Mouse (Mus musculus): ENCODE measurements around the gene Ccdc63. TPM values are rescaled to one million over a fixed set of nuclear protein-coding genes. Genes with fewer than 3 reads are reported as not detected.
A peak's percentile ranks its signal among the peaks of the same experiment; 100 is the strongest.

The Ccdc63 gene
- total and polyA plus RNA-seq, 2 experiments from 2014 or later = 0.26 TPM; not detected in 1

DNA sequence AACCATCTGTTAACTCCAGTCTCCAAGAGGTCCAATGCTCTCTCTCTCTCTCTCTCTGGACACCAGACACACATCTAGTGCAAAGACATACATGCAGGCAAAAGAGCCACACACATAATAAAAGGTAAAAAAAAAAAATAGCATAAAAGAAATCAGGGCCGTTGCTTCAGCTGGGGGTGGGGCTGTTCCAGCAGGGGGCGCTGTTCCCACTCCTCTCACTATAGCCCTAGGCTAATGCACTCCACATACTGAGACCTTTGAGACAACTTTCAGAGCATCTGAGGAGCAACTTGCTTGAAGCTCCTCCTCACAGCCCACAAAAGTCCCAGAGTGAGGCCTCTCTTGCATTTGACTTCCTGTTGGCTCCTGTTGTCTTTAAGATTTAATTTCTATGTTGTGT is 36.4 kb downstream of the Ccdc63 start:
- Histone ChIP-seq H3K4me1 (ENCODE audit: control insufficient read depth, insufficient read depth) (no peaks in the 10 kb centered on the region), H3K4me2 (ENCODE audit: low read depth, low read length) (peak overlapping the region; percentile 68), H3K27me3 (ENCODE audit: control insufficient read depth, insufficient read depth, low read length) (no peaks in the 10 kb centered on the region), H3K36me3 (replicated peaks; ENCODE audit: control insufficient read depth, insufficient read depth, low read length) (peaks cover 43% of the 10 kb centered on the region), H3K4me3 (ENCODE audit: low read depth, low read length) (peak overlapping the region; percentile 61), H3K9me3 (replicated peaks; ENCODE audit: control insufficient read depth, low read length) (no peaks in the 10 kb centered on the region), H3K27ac (ENCODE audit: low read depth) (peak overlapping the region; percentile 99), H3K9ac (replicated peaks; ENCODE audit: low read depth, low read length) (peak overlapping the region; percentile 90)
- TF ChIP-seq CTCF (IDR thresholded peaks at IDR 0.05; ENCODE audit: low read depth) = peak; percentile 53
- TF ChIP-seq EP300 (IDR thresholded peaks at IDR 0.05; ENCODE audit: low read depth) = no peak; the same call in 1 of the 2 replicates
- DNase-seq (ENCODE audit: low spot score) (peak; percentile 52), ATAC-seq (ENCODE audit: insufficient read depth, low read depth) (no peak)
- WGBS = 32% methylated on average over 2 of the region's 2 CpGs

DNA sequence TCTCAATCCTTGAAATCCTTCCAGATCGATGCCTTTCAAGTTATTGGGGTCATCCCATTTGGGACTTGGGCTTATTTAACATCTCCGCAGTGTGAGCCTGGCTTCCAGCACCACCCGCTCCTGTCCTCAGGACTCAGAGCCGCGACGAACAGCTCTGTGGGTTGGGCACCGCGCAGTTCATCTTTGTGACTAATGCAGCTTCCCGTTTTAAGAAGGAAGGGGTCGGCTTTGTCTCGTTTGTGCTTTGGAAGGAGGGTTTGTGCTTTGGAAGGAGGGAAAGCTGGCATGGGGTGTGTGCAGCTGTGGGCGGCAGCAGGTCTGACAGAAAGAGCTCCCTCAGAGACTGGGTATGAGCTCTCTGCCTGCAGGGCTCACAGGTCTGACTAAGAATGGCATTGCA is 37.5 kb downstream of the Ccdc63 start:
- H3K4me2 ChIP-seq (ENCODE audit: low read depth, low read length) = peak overlapping the region; percentile 68
- ATAC-seq (ENCODE audit: insufficient read depth, low read depth) (no peak), DNase-seq (ENCODE audit: low spot score) (no peak)
- TF ChIP-seq CTCF (IDR thresholded peaks at IDR 0.05; ENCODE audit: low read depth) (no peak), EP300 (IDR thresholded peaks at IDR 0.05; ENCODE audit: low read depth) (no peak; the same call in 1 of the 2 replicates)
- no peaks in the 10 kb centered on the region for H3K9me3 ChIP-seq (replicated peaks; ENCODE audit: control insufficient read depth, low read length)
- H3K9ac ChIP-seq (replicated peaks; ENCODE audit: low read depth, low read length) = peak overlapping the region; percentile 90
- no peaks in the 10 kb centered on the region for H3K27me3 ChIP-seq (ENCODE audit: control insufficient read depth, insufficient read depth, low read length)
- WGBS = 13% methylated on average over 12 of the region's 12 CpGs
- peak overlapping the region; percentile 61 for H3K4me3 ChIP-seq (ENCODE audit: low read depth, low read length)
- no peaks in the 10 kb centered on the region for H3K4me1 ChIP-seq (ENCODE audit: control insufficient read depth, insufficient read depth)
- H3K27ac ChIP-seq (ENCODE audit: low read depth) = peak overlapping the region; percentile 99
- H3K36me3 ChIP-seq (replicated peaks; ENCODE audit: control insufficient read depth, insufficient read depth, low read length) = peaks cover 43% of the 10 kb centered on the region

DNA sequence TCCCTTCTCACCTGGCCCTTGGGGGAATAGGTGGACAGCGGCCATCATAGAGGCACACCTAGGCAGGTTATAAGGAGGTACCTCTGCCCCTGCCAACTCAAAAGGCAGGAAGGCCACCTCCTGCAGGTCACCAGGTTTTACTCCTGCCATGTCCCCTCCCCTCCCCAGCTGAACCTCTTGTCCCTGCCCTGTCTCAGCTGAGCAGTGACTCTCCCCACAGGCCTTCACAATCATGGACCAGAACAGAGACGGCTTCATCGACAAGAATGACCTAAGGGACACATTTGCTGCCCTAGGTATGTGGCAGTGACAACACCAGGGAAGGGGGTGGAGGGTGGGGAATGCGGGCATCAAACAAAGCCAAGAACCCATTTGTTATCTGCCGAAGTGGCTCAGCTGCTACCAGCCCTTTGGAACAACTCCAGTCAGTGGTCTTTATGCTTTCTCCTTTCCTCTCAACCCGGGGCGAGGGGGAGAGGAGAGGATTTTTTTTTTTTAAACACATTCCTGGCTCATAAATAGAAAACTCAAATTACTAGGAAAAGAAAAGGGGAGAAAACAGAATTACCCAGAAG is 38.1 kb downstream of the Ccdc63 start:
- Histone ChIP-seq H3K27me3 (ENCODE audit: control insufficient read depth, insufficient read depth, low read length) (no peaks in the 10 kb centered on the region), H3K4me3 (ENCODE audit: low read depth, low read length) (peak overlapping the region; percentile 61), H3K4me1 (ENCODE audit: control insufficient read depth, insufficient read depth) (no peaks in the 10 kb centered on the region), H3K27ac (ENCODE audit: low read depth) (peak overlapping the region; percentile 99), H3K4me2 (ENCODE audit: low read depth, low read length) (peak overlapping the region; percentile 68), H3K36me3 (replicated peaks; ENCODE audit: control insufficient read depth, insufficient read depth, low read length) (peaks cover 43% of the 10 kb centered on the region), H3K9ac (replicated peaks; ENCODE audit: low read depth, low read length) (peak overlapping the region; percentile 90), H3K9me3 (replicated peaks; ENCODE audit: control insufficient read depth, low read length) (no peaks in the 10 kb centered on the region)
- no peak for TF ChIP-seq EP300 (IDR thresholded peaks at IDR 0.05; ENCODE audit: low read depth)
- TF ChIP-seq CTCF (IDR thresholded peaks at IDR 0.05; ENCODE audit: low read depth) = no peak
- DNase-seq (ENCODE audit: low spot score) (peak; percentile 70), ATAC-seq (ENCODE audit: insufficient read depth, low read depth) (peak; percentile 19; the same call in 1 of the 2 replicates)
- 6% methylated on average over 7 of the region's 7 CpGs for WGBS

DNA sequence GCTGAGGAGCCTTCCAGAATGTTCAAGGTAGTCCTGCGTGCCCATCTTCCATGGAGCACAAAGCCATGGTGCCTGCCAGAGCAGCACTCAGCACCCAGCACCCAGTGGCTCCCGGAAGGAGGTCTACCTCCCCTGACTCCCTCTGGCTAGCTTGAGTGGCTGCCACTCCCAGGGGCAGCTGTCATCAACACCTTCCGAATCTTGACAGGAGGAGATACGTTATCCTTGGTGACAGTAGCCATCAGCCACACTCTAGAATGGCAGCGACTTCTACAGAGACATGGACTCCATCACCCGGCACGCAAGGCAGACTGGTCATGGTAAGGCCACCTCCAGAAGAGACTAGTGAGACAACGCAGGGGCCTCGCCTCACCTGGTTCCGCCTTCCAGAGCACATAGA is 46.2 kb downstream of the Ccdc63 start:
- peak overlapping the region; percentile 93 for H3K27ac ChIP-seq (ENCODE audit: low read depth)
- H3K9me3 ChIP-seq (replicated peaks; ENCODE audit: control insufficient read depth, low read length) = no peaks in the 10 kb centered on the region
- peak overlapping the region; percentile 57 for H3K4me2 ChIP-seq (ENCODE audit: low read depth, low read length)
- H3K27me3 ChIP-seq (ENCODE audit: control insufficient read depth, insufficient read depth, low read length) = no peaks in the 10 kb centered on the region
- DNase-seq (ENCODE audit: low spot score) = peak; percentile 93
- H3K36me3 ChIP-seq (replicated peaks; ENCODE audit: control insufficient read depth, insufficient read depth, low read length) = peaks cover 10% of the 10 kb centered on the region; the same call in 1 of the 2 replicates
- H3K4me1 ChIP-seq (ENCODE audit: control insufficient read depth, insufficient read depth) = peaks cover 8% of the 10 kb centered on the region
- peak overlapping the region; percentile 41 for H3K4me3 ChIP-seq (ENCODE audit: low read depth, low read length)
- 35% methylated on average over 10 of the region's 10 CpGs for WGBS
- peak overlapping the region; percentile 67 for H3K9ac ChIP-seq (replicated peaks; ENCODE audit: low read depth, low read length)
- TF ChIP-seq EP300 (IDR thresholded peaks at IDR 0.05; ENCODE audit: low read depth) = peak; percentile 99
- TF ChIP-seq CTCF (IDR thresholded peaks at IDR 0.05; ENCODE audit: low read depth) = no peak
- peak; percentile 73 for ATAC-seq (ENCODE audit: insufficient read depth, low read depth)

DNA sequence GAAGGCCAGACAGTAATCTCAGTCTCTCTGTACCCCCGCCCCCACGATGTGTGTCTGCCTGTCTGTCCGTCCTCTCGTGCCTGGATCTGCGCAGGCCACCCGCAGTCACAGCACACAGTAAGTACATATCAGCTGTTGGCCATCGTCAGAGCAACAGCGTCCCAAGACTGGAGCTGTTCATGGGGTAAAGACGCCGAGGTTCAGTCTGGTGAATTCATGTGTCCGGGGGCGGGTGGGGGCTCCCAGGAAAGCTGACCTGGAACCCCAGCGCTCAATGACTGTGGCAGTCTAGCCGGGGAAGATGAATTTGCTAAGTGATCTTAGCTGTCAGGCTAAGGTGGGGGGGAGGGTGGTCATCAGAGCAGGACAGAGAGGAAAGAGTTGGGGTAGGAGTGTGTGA is 46.9 kb downstream of the Ccdc63 start:
- H3K4me2 ChIP-seq (ENCODE audit: low read depth, low read length) = peak overlapping the region; percentile 57
- H3K9me3 ChIP-seq (replicated peaks; ENCODE audit: control insufficient read depth, low read length) = no peaks in the 10 kb centered on the region
- TF ChIP-seq CTCF (IDR thresholded peaks at IDR 0.05; ENCODE audit: low read depth) (no peak), EP300 (IDR thresholded peaks at IDR 0.05; ENCODE audit: low read depth) (no peak)
- peak overlapping the region; percentile 93 for H3K27ac ChIP-seq (ENCODE audit: low read depth)
- no peak for ATAC-seq (ENCODE audit: insufficient read depth, low read depth)
- H3K9ac ChIP-seq (replicated peaks; ENCODE audit: low read depth, low read length) = peak overlapping the region; percentile 67
- peak overlapping the region; percentile 41 for H3K4me3 ChIP-seq (ENCODE audit: low read depth, low read length)
- H3K4me1 ChIP-seq (ENCODE audit: control insufficient read depth, insufficient read depth) = peaks cover 8% of the 10 kb centered on the region
- DNase-seq (ENCODE audit: low spot score) = peak; percentile 49
- no peaks in the 10 kb centered on the region for H3K27me3 ChIP-seq (ENCODE audit: control insufficient read depth, insufficient read depth, low read length)
- H3K36me3 ChIP-seq (replicated peaks; ENCODE audit: control insufficient read depth, insufficient read depth, low read length) = peaks cover 10% of the 10 kb centered on the region; the same call in 1 of the 2 replicates
- 33% methylated on average over 14 of the region's 14 CpGs for WGBS

All from heart, postnatal 0 days (tissue).